Mouse (Mus musculus) cerebellum, adult 9-10 months (tissue): ENCODE results near the gene Ube2j1.

Experiments
- DNase-seq: peaks from one replicate; pipeline ENCODE4 v3.0.0; 2022

The Ube2j1 gene

GRCm38 (mm10) chr4:33072526-33073161 is 41.4 kb downstream of the Ube2j1 start:
- DNase-seq: no peak

DNA sequence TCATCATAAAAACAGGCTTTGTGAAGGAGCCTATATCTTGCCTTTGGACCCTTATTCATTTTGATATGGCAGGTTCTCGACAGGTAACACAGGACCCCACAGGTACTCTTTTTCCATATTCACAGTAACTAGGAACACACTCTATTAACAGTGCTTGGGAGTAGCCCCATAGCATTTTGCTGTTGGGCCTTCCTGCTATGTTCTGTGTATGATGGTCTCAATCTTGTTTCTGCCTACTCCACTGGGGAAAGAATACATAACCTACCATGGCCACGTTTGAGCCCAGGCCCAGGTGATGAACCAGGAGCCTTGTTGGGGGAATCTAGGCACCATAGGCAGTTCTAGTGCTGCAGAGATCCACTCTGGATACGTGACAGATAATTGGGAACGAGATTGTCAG is 43.2 kb downstream of the Ube2j1 start:
- DNase-seq: no peak

DNA sequence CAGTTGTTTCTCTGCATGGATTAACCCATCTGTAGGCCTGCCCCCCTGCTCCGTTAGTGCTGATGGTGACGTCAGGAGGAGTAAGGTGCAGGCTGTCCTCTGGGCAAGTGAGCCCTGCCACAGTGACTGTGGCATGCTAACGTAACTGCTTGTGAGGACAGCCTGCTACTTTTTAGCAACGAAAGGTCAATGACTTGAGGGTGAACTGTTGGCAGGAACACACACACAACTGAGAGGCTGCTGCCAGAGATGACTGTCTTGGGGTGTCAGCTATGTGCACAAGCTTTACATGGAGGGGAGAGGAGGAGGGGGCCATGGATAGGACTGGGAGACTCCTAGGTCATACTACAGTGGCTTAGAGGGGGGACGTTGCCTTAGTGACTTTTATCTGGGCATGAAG is 43.6 kb downstream of the Ube2j1 start:
- DNase-seq: no peak

- DNase-seq: no peak
These were observed 44.7 kb downstream of the Ube2j1 start for GRCm38 (mm10) chr4:33075776-33076524.

DNA sequence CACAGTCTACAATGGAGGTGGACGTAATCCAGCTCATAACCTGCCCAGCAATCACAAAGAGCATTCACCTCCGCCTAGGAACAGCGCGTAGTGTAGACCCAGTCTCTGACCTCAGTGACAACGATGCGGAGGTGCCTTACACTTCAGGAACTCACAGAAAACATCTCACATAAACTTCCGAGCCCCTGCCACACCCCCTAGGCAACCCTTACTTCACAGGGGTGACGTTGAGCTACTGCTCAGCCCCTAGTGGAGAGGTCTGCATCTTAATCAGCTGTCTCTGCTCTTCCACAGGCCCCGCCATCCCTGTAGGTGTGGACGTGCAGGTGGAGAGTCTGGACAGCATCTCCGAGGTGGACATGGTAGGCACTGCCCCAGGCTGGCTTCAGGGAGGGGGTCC is 45.9 kb downstream of the Ube2j1 start:
- DNase-seq: no peak

GRCm38 (mm10) chr4:33077724-33078123 is 46.5 kb downstream of the Ube2j1 start:
- no peak for DNase-seq

DNA sequence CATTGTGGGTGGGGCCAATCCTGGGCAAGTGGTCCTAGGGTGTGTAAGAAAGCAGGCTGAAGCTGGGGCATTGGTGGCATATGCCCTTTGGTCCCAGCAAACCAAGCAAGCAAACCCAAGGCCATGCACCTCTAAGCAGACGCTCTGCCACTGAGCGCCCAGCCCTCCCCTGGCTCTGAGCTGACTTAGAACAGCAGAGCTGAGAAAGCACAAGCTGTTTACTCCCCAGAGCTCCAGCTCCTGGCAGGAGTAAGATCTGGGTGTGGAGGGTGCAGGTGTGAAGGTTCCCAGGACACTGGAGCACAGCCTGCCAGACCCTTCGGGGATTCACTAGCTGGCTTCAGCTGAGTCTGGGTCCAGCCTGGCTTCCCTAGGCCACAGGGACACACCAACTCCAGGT is 47.3 kb downstream of the Ube2j1 start:
- DNase-seq: no peak

DNA sequence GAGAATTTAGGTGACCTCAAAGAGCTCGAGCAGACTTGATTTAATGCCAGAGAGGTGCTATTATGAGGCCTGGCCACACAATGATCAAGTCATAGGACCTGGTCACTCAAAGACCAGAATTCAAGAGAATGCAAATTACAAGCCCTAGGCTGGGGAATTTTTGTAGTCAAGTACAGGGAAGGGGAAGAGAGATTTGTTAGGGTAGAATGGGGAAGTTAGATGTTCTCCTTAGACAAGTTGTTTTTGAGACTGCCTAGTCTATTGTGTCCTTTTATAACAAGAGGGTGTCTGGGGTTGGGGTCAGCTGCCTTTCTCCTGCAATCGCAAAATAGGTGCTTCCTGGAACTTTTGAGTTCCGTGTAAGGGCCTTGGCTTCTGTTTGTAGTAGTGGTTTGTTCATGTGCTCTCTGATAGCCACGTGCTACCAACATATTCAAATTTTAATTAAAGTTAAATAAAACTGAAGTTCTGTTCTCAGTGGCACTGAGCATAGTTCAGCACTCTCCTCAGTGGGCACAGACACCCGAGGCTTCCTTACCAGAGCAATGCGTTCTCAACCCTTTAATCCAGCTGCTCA is 68.0 kb downstream of the Ube2j1 start:
- DNase-seq: no peak
